Mouse (Mus musculus): ENCODE results near the gene Sema4d. TPM values are rescaled to one million over a fixed set of nuclear protein-coding genes. Genes with fewer than 3 reads are reported as not detected.

The Sema4d gene
- total RNA-seq, 2 experiments from 2014 or later: 125 to 130 TPM

GRCm38 (mm10) chr13:51754559-51755126 is 38.9 kb downstream of the Sema4d start:
- no peak for DNase-seq

- no peak for DNase-seq
Measured at GRCm38 (mm10) chr13:51753802-51754444, 39.6 kb downstream of the Sema4d start.

GRCm38 (mm10) chr13:51753168-51753465 is 40.4 kb downstream of the Sema4d start:
- no peak for DNase-seq

- no peak for DNase-seq
Measured at GRCm38 (mm10) chr13:51752346-51753167, 41.0 kb downstream of the Sema4d start.

GRCm38 (mm10) chr13:51749578-51750345 is 43.8 kb downstream of the Sema4d start:
- no peak for DNase-seq

- peak; percentile 71 for DNase-seq
Measured at GRCm38 (mm10) chr13:51748009-51748552, 45.5 kb downstream of the Sema4d start.

- DNase-seq: no peak
Measured at GRCm38 (mm10) chr13:51747069-51747468, 46.5 kb downstream of the Sema4d start.

GRCm38 (mm10) chr13:51745862-51746261 is 47.7 kb downstream of the Sema4d start:
- no peak for DNase-seq

GRCm38 (mm10) chr13:51743855-51744254 is 49.7 kb downstream of the Sema4d start:
- no peak for DNase-seq

- DNase-seq: no peak
Measured at GRCm38 (mm10) chr13:51742551-51743052, 50.9 kb downstream of the Sema4d start.

- DNase-seq: no peak
Measured at GRCm38 (mm10) chr13:51740776-51741175, 52.8 kb downstream of the Sema4d start.

- no peak for DNase-seq
Measured at GRCm38 (mm10) chr13:51739713-51740112, 53.8 kb downstream of the Sema4d start.

- DNase-seq: no peak
Measured at GRCm38 (mm10) chr13:51738531-51739117, 54.9 kb downstream of the Sema4d start.

- DNase-seq: no peak
Measured at GRCm38 (mm10) chr13:51737949-51738513, 55.5 kb downstream of the Sema4d start.

- DNase-seq: no peak
Measured at GRCm38 (mm10) chr13:51737033-51737948, 56.3 kb downstream of the Sema4d start.

GRCm38 (mm10) chr13:51736007-51736911 is 57.3 kb downstream of the Sema4d start:
- no peak for DNase-seq

- DNase-seq: no peak
Measured at GRCm38 (mm10) chr13:51734556-51734955, 59.0 kb downstream of the Sema4d start.

GRCm38 (mm10) chr13:51732097-51732664 is 61.4 kb downstream of the Sema4d start:
- DNase-seq: no peak

GRCm38 (mm10) chr13:51731474-51731873 is 62.1 kb downstream of the Sema4d start:
- DNase-seq: peak; percentile 50

Data from gastrocnemius, postnatal 10 days (tissue).